ENCODE assay signal across 7 mouse cellular contexts in genomic region chr10:18835684-18836479, GRCm38 (mm10). TPM values are rescaled to one million over a fixed set of nuclear protein-coding genes. Genes with fewer than 3 reads are reported as not detected.
DNase-seq lines count a peak whose midpoint lies in the region; TF ChIP-seq lines count a peak whose summit lies in the region.

No protein-coding gene starts in this region.

- no peak overlapping the region for H3K27ac ChIP-seq in layer of hippocampus, adult 2 months
- H3K27ac ChIP-seq in embryonic facial prominence, embryonic 10.5 days (replicated peaks), result no peak overlapping the region

- no peaks in the 10 kb centered on the region for H3K4me1 ChIP-seq in embryonic facial prominence, embryonic 10.5 days

- intact Hi-C loops in left cerebral cortex, postnatal 4 days (cut with DNase I), result no loop called here

- H3K4me3 ChIP-seq in layer of hippocampus, adult 2 months, result no peak overlapping the region
- H3K4me3 ChIP-seq in embryonic facial prominence, embryonic 10.5 days, result no peak overlapping the region

- H3K27me3 ChIP-seq in embryonic facial prominence, embryonic 10.5 days (replicated peaks; ENCODE audit: low read depth, poor library complexity, severe bottlenecking), result no peaks in the 10 kb centered on the region

- no peaks in the 10 kb centered on the region for H3K36me3 ChIP-seq in embryonic facial prominence, embryonic 10.5 days (replicated peaks)

- TF ChIP-seq CTCF in layer of hippocampus, adult 2 months (conservative IDR thresholded peaks at IDR 0.05), result peak; percentile 82

- no peaks in the 10 kb centered on the region for H3K9me3 ChIP-seq in embryonic facial prominence, embryonic 10.5 days

- DNase-seq in layer of hippocampus, adult 2 months (ENCODE audit: low spot score in 2 of 2), result peak in 1 of 2 experiments; percentile 49
- DNase-seq in layer of hippocampus, postnatal 36 days, result no peak
- peak; percentile 39 for DNase-seq in CD4-positive helper T cell, adult 2 months (ENCODE audit: low read depth, low spot score)
- DNase-seq in Muller cell, postnatal 12 days (ENCODE audit: inconsistent ontology term), result peak; percentile 35
- DNase-seq in embryonic facial prominence, embryonic 10.5 days (ENCODE audit: low spot score), result peak; percentile 24
- DNase-seq in left cerebral cortex, postnatal 4 days, result peak; percentile 24
- peak; percentile 59 for DNase-seq in thymus, postnatal 14 days

- WGBS in embryonic facial prominence, embryonic 10.5 days, result 44% methylated on average over 6 of the region's 6 CpGs

RNA-seq across cellular contexts. Expression of gene Perp, which starts 8.9 kb away (rescaled TPM):
- total RNA-seq in layer of hippocampus, adult 2 months (2021), result 1 to 10 TPM; 3.2 to 3.5 TPM
- total RNA-seq in layer of hippocampus, postnatal 36 days (2021), result 1 to 10 TPM; 2.1 to 4.5 TPM
- 33.4 and 34.9 TPM in 2 replicates for polyA plus RNA-seq in embryonic facial prominence, embryonic 10.5 days (2016; fragmentation: Nextera tagmentation; extraction: Ambion mirVana)
- total RNA-seq in left cerebral cortex, postnatal 4 days (2021), result 1 to 10 TPM; 4.5 to 5.6 TPM

RNA-seq across cellular contexts. Expression of gene Gm4922, which starts 49.3 kb away (rescaled TPM):
- total RNA-seq in layer of hippocampus, adult 2 months (2021), result not detected
- total RNA-seq in layer of hippocampus, postnatal 36 days (2021), result not detected
- not detected in 2 replicates for polyA plus RNA-seq in embryonic facial prominence, embryonic 10.5 days (2016; fragmentation: Nextera tagmentation; extraction: Ambion mirVana)
- total RNA-seq in left cerebral cortex, postnatal 4 days (2021), result not detected

Comparison
In these comparisons a context has a peak if more than half of its experiments do, and no peak if none do; other contexts are left out.
1. DNase-seq: peak in CD4-positive helper T cell, adult 2 months (single experiment), Muller cell, postnatal 12 days (single experiment), embryonic facial prominence, embryonic 10.5 days (single experiment), left cerebral cortex, postnatal 4 days (single experiment) and thymus, postnatal 14 days (single experiment); none in layer of hippocampus, postnatal 36 days (0 of 2).